ENCODE assay signal across 8 mouse cellular contexts in the genomic region with DNA sequence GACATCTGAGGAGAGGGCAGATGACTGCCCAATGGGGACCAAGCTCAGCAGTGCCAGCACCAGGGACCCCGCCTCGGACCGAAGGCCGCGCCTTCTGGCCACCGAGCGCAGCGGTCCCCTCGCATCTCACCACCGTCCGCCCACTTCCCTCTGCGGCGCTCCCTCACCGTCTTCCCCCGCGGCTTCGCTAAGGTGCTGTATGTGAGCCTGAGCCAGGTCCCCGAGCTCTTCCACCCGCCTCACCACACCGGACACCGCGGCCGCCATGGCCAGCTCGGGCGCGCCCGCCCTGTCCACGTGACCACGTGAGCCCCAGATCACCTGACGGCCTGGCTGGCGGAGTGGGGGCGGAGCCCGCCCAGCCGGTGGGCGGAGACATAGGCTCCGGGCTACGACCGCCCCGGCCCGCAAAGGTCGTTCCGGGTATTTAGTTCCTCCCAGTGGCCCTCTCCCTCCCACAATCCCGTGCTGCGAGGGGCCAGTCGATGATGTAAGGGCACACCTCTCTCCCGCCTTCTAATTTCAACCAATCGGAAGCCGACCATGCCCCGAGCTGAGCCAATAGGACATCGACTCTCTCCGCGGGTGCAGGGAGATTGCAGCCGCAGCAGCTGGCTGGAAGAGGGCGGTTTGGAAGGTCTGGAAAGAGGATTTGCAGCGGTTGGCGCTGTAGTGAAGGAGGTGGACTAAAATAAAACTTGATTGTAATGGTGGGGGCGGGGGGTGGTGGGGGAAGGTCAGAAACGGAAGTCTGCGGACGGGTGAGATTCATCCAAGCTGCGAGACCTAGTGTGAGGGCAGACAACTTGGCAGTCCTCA. TPM values are rescaled to one million over a fixed set of nuclear protein-coding genes. Genes with fewer than 3 reads are reported as not detected.
DNase-seq lines count a peak whose midpoint lies in the region; ATAC-seq and TF ChIP-seq lines count a peak whose summit lies in the region.

A gene (minus strand): TSS at position 297 of the 819 bp plus-strand sequence.

- no peaks in the 10 kb centered on the region for H3K9me3 ChIP-seq in heart, embryonic 10.5 days
- H3K9me3 ChIP-seq in kidney, embryonic 15.5 days (replicated peaks) = no peaks in the 10 kb centered on the region

- peak within 1 kb of the TSS; percentile 82 for H3K9ac ChIP-seq in kidney, embryonic 15.5 days

- peak; percentile 99 for ATAC-seq in kidney, embryonic 15.5 days (replicated peaks; ENCODE audit: low FRiP score)
- peak; percentile 97 for ATAC-seq in monocyte, adult 5-6 weeks (replicated peaks; ENCODE audit: insufficient number of reproducible peaks, low FRiP score, low TSS enrichment, poor library complexity, severe bottlenecking)

- peaks cover 24% of the 10 kb centered on the region for H3K4me1 ChIP-seq in bone marrow macrophage, adult 2 months (ENCODE audit: control insufficient read depth, insufficient read depth, low read length)
- H3K4me1 ChIP-seq in embryonic fibroblast, embryonic 13.5 days (ENCODE audit: control insufficient read depth, insufficient read depth, low read length) = peaks cover 3% of the 10 kb centered on the region; the same call in 1 of the 2 replicates
- H3K4me1 ChIP-seq in heart, embryonic 10.5 days = peaks cover 4% of the 10 kb centered on the region; the same call in 1 of the 2 replicates
- peaks cover 9% of the 10 kb centered on the region for H3K4me1 ChIP-seq in kidney, embryonic 15.5 days

- peak within 1 kb of the TSS; percentile 98 for H3K27ac ChIP-seq in bone marrow macrophage, adult 2 months (ENCODE audit: insufficient read depth, low read depth, low read length)
- H3K27ac ChIP-seq in embryonic fibroblast, embryonic 13.5 days (ENCODE audit: insufficient read depth, low read length) = peak within 1 kb of the TSS; percentile 96
- H3K27ac ChIP-seq in heart, embryonic 10.5 days = peak within 1 kb of the TSS; percentile 97
- H3K27ac ChIP-seq in kidney, embryonic 15.5 days = peak within 1 kb of the TSS; percentile 98

- under 1% methylated on average over 61 of the region's 61 CpGs for WGBS in heart, embryonic 10.5 days
- WGBS in kidney, embryonic 15.5 days = under 1% methylated on average over 61 of the region's 61 CpGs

- DNase-seq in A20 (ENCODE audit: low read depth, low spot score) (peak; percentile 99), liver (peak; percentile 97)
- DNase-seq in heart, embryonic 10.5 days (ENCODE audit: low spot score) = peak; percentile 99
- DNase-seq in spleen, postnatal 4 days (ENCODE audit: low spot score in 2 of 2) = peak; percentile 98

- no peaks in the 10 kb centered on the region for H3K27me3 ChIP-seq in heart, embryonic 10.5 days (ENCODE audit: insufficient read depth, poor library complexity, severe bottlenecking)
- no peaks in the 10 kb centered on the region for H3K27me3 ChIP-seq in kidney, embryonic 15.5 days

- TF ChIP-seq POLR2A in bone marrow macrophage, adult 2 months (IDR thresholded peaks at IDR 0.05; ENCODE audit: borderline replicate concordance, low read depth, low read length) = 0 out of 2 replicates have a peak, but pooled peaks have one; percentile 22
- TF ChIP-seq POLR2A in embryonic fibroblast, embryonic 13.5 days (IDR thresholded peaks at IDR 0.05; ENCODE audit: low read depth, low read length) = peak; percentile 96

- H3K36me3 ChIP-seq in heart, embryonic 10.5 days = peaks cover 15% of the 10 kb centered on the region
- peaks cover 15% of the 10 kb centered on the region for H3K36me3 ChIP-seq in kidney, embryonic 15.5 days

- TF ChIP-seq CTCF in bone marrow macrophage, adult 2 months (IDR thresholded peaks at IDR 0.05; ENCODE audit: low read depth, low read length) = no peak
- no peak for TF ChIP-seq CTCF in embryonic fibroblast, embryonic 13.5 days (IDR thresholded peaks at IDR 0.05; ENCODE audit: borderline replicate concordance, insufficient read depth, low read length)

- H3K4me2 ChIP-seq in kidney, embryonic 15.5 days = peak within 1 kb of the TSS; percentile 73

- H3K4me3 ChIP-seq in bone marrow macrophage, adult 2 months (ENCODE audit: insufficient read depth, low read length) = peak within 1 kb of the TSS; percentile 90
- peak within 1 kb of the TSS; percentile 68 for H3K4me3 ChIP-seq in embryonic fibroblast, embryonic 13.5 days (ENCODE audit: insufficient read depth, low read length)
- peak within 1 kb of the TSS; percentile 85 for H3K4me3 ChIP-seq in heart, embryonic 10.5 days
- peak within 1 kb of the TSS; percentile 88 for H3K4me3 ChIP-seq in kidney, embryonic 15.5 days (replicated peaks)

RNA-seq across cellular contexts. Expression of the gene that starts here (rescaled TPM):
- 73.6 and 85.0 TPM in 2 replicates for polyA plus RNA-seq in bone marrow macrophage, adult 2 months (2012; ENCODE audit: insufficient read depth, insufficient read length, missing spikeins)
- 60.8 and 66.2 TPM in 2 replicates for polyA plus RNA-seq in embryonic fibroblast, embryonic 13.5 days (2011; ENCODE audit: insufficient read length, low read depth, missing spikeins)
- polyA plus RNA-seq in heart, embryonic 10.5 days (2016; fragmentation: Nextera tagmentation; extraction: Ambion mirVana) = 32.4 and 39.0 TPM in 2 replicates
- 37.0 and 38.6 TPM in 2 replicates for polyA plus RNA-seq in kidney, embryonic 15.5 days (2015; fragmentation: Nextera tagmentation; extraction: Ambion mirVana)
- 26.6 to 35.5 TPM (median 28.0 TPM) in 3 replicates for total RNA-seq in monocyte, adult 5-6 weeks (2017)

Comparison
In these comparisons a context has a peak if more than half of its experiments do, and no peak if none do; other contexts are left out.
1. Peak in every context shown above with its lines: DNase-seq, ATAC-seq, H3K4me3 ChIP-seq and H3K27ac ChIP-seq.